ENCODE assay signal across 20 mouse cellular contexts in the genomic region with DNA sequence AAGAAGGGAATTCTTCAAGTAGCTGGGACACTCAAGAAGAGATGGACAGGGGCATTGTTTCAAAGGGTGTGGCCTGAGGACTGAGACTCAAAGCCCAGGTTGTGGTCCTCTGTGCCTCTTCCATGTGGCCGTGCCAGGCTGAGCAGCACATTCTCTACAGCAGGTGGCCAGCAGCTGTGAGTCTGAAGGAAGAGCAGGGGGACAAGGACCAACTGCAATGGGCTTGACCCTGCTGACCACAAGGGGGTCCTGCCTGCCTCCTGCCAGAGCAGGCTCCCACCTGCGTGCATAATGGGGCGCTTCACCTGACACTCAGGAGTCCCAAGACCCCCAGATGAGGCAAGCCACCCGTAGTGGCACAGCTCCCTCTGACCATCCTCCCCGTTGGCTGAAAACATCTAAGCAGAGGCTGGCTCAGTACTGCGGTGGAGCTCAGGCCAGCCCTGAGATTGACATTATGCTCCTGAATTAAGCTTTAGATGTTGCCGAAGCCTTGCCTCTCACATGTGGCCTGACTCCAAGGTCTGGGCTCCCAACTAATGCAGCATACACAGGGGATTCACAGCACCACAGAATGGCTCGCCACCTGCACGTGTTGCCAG. TPM values are rescaled to one million over a fixed set of nuclear protein-coding genes. Genes with fewer than 3 reads are reported as not detected.
"Had no signal": no experiment of that assay in that cellular context is flagged by ENCODE, and none has a peak within 500 bp of the region (broad histone marks: within the 10 kb centered on the region; RNA-seq: fewer than 3 reads in every experiment).

No protein-coding gene starts in this region.

- H3K9me3 ChIP-seq: liver, embryonic 13.5 days; neural tube, embryonic 12.5 days; neural tube, embryonic 15.5 days had no signal

- H3K27me3 ChIP-seq: liver, embryonic 13.5 days; neural tube, embryonic 12.5 days; neural tube, embryonic 15.5 days had no signal

- H3K9ac ChIP-seq: liver, embryonic 13.5 days; neural tube, embryonic 12.5 days; neural tube, embryonic 15.5 days had no signal

- H3K4me3 ChIP-seq: liver, embryonic 13.5 days; neural tube, embryonic 12.5 days; neural tube, embryonic 15.5 days had no signal

- DNase-seq: kidney, postnatal 25 days; liver, embryonic 13.5 days; lung, adult 2 months; lung, postnatal 14 days; lung, postnatal 4 days; midbrain, embryonic 14.5 days; right cerebral cortex, adult 18-20 months; right cerebral cortex, postnatal 14 days; right cerebral cortex, postnatal 4 days; thymus, adult 2 months; thymus, postnatal 14 days had no signal

- H3K27ac ChIP-seq: kidney, postnatal 0 days; liver, embryonic 13.5 days; neural tube, embryonic 12.5 days; neural tube, embryonic 15.5 days; stomach, postnatal 0 days had no signal

- H3K4me2 ChIP-seq: liver, embryonic 13.5 days; midbrain, embryonic 11.5 days; neural tube, embryonic 12.5 days; neural tube, embryonic 15.5 days had no signal

- H3K4me1 ChIP-seq: neural tube, embryonic 12.5 days; neural tube, embryonic 15.5 days had no signal

RNA-seq across cellular contexts. Expression of a gene that starts 57.8 kb away (rescaled TPM):
- total RNA-seq: liver, adult 2 months; megakaryocyte progenitor cell, adult 5-6 weeks; megakaryocyte-erythroid progenitor cell, adult 5-6 weeks had no signal
- polyA plus RNA-seq: kidney, postnatal 0 days; liver, adult 2 months; liver, embryonic 16.5 days had no signal
